In genomic region chr7:28328260-28328659, GRCm38 (mm10) we compare ENCODE assay signal across 35 mouse cellular contexts. TPM values are rescaled to one million over a fixed set of nuclear protein-coding genes. Genes with fewer than 3 reads are reported as not detected.
"Had no signal": no experiment of that assay in that cellular context is flagged by ENCODE, and none has a peak within 500 bp of the region (broad histone marks: within the 10 kb centered on the region; RNA-seq: fewer than 3 reads in every experiment).

No protein-coding gene starts in this region.

- H3K27ac ChIP-seq: embryonic facial prominence, embryonic 10.5 days; embryonic facial prominence, embryonic 12.5 days; embryonic facial prominence, embryonic 13.5 days; embryonic facial prominence, embryonic 15.5 days; forebrain, embryonic 10.5 days; forebrain, embryonic 12.5 days; forebrain, embryonic 13.5 days; forebrain, embryonic 15.5 days; gastrocnemius, adult 2 months had no signal

- ATAC-seq: forebrain, embryonic 13.5 days; forebrain, embryonic 14.5 days; forebrain, embryonic 15.5 days; forebrain, embryonic 16.5 days; forebrain, postnatal 0 days had no signal

- DNase-seq: cerebellum, adult 18-20 months; cerebellum, adult 2 months; cerebellum, adult 8-10 months; cerebellum, adult 9-10 months; cerebellum, adult 9-11 months; cerebellum, postnatal 10 days; cerebellum, postnatal 14 days; cerebellum, postnatal 25 days; cerebellum, postnatal 36 days; embryo, embryonic 11 days; forebrain, postnatal 0 days; gastrocnemius, adult 2 months; gastrocnemius, postnatal 10 days; gastrocnemius, postnatal 14 days; gastrocnemius, postnatal 25 days; gastrocnemius, postnatal 36 days; heart, adult 18-20 months had no signal

- H3K4me1 ChIP-seq: embryonic facial prominence, embryonic 10.5 days; embryonic facial prominence, embryonic 12.5 days; embryonic facial prominence, embryonic 13.5 days; embryonic facial prominence, embryonic 15.5 days; forebrain, embryonic 10.5 days; forebrain, embryonic 12.5 days; forebrain, embryonic 13.5 days; forebrain, embryonic 15.5 days had no signal

- H3K27me3 ChIP-seq: embryonic facial prominence, embryonic 12.5 days; embryonic facial prominence, embryonic 13.5 days; embryonic facial prominence, embryonic 15.5 days; forebrain, embryonic 12.5 days; forebrain, embryonic 13.5 days; forebrain, embryonic 15.5 days had no signal

- H3K4me3 ChIP-seq: embryonic facial prominence, embryonic 10.5 days; embryonic facial prominence, embryonic 12.5 days; embryonic facial prominence, embryonic 13.5 days; embryonic facial prominence, embryonic 15.5 days; erythroblast, embryonic 14.5 days; forebrain, embryonic 10.5 days; forebrain, embryonic 12.5 days; forebrain, embryonic 13.5 days; forebrain, embryonic 15.5 days; gastrocnemius, adult 2 months had no signal

- H3K9me3 ChIP-seq: embryonic facial prominence, embryonic 10.5 days; embryonic facial prominence, embryonic 12.5 days; embryonic facial prominence, embryonic 13.5 days; embryonic facial prominence, embryonic 15.5 days; forebrain, embryonic 10.5 days; forebrain, embryonic 12.5 days; forebrain, embryonic 13.5 days; forebrain, embryonic 15.5 days had no signal

- H3K4me2 ChIP-seq: embryonic facial prominence, embryonic 12.5 days; embryonic facial prominence, embryonic 13.5 days; embryonic facial prominence, embryonic 15.5 days; forebrain, embryonic 12.5 days; forebrain, embryonic 13.5 days; forebrain, embryonic 15.5 days had no signal

- H3K9ac ChIP-seq: embryonic facial prominence, embryonic 12.5 days; embryonic facial prominence, embryonic 13.5 days; embryonic facial prominence, embryonic 15.5 days; forebrain, embryonic 12.5 days; forebrain, embryonic 13.5 days; forebrain, embryonic 15.5 days; forebrain, postnatal 0 days had no signal

RNA-seq across cellular contexts. Expression of gene Dll3, which starts 26.2 kb away (rescaled TPM):
- total RNA-seq: common myeloid progenitor, adult 5-6 weeks; gastrocnemius, adult 18-20 months; gastrocnemius, adult 2 months; gastrocnemius, adult 8-10 months; gastrocnemius, postnatal 10 days; gastrocnemius, postnatal 14 days; gastrocnemius, postnatal 25 days; gastrocnemius, postnatal 36 days; gastrocnemius, postnatal 4 days; heart, adult 18-20 months had no signal
- polyA plus RNA-seq: erythroblast, embryonic 14.5 days had no signal

RNA-seq across cellular contexts. Expression of gene Selenov, which starts 37.3 kb away (rescaled TPM):
- total RNA-seq: common myeloid progenitor, adult 5-6 weeks; gastrocnemius, adult 18-20 months; gastrocnemius, adult 2 months; gastrocnemius, adult 8-10 months; gastrocnemius, postnatal 10 days; gastrocnemius, postnatal 14 days; gastrocnemius, postnatal 25 days; gastrocnemius, postnatal 36 days; gastrocnemius, postnatal 4 days; granulocyte monocyte progenitor cell, adult 5-6 weeks; heart, adult 18-20 months had no signal
- polyA plus RNA-seq: embryonic facial prominence, embryonic 11.5 days; embryonic facial prominence, embryonic 12.5 days; embryonic facial prominence, embryonic 14.5 days; erythroblast, embryonic 14.5 days had no signal
